Mouse (Mus musculus) stomach, postnatal 0 days (tissue): ENCODE measurements around the gene Raver1.

Experiments used
- CTCF ChIP-seq: IDR thresholded peaks from 2 replicates; pipeline ENCODE4 v1.5.1; 2016; ENCODE audit warnings: antibody characterized with exemption, low read depth, mild to moderate bottlenecking, moderate library complexity
- EP300 ChIP-seq: optimal IDR thresholded peaks from 2 replicates; pipeline ENCODE3; 2016; ENCODE audit warnings: antibody characterized with exemption

- TF ChIP-seq CTCF: no peak
- TF ChIP-seq EP300: no peak
Measured at GRCm38 (mm10) chr9:21031251-21031895, 60.4 kb downstream of the Raver1 start.
